Mouse (Mus musculus) right cerebral cortex, adult 18-20 months (tissue): ENCODE data around the gene Polr2e.
"Not testable (repeated sequence)": the region's sequence is repeated elsewhere in the genome, so short reads cannot be mapped to it uniquely, and the experiment has no call there.

Source experiments
- DNase-seq: peaks from one replicate; pipeline ENCODE4 v3.0.0; 2022; ENCODE audit warnings: mixed read lengths

Gene Polr2e

GRCm38 (mm10) chr10:80056976-80057682 lies 17.5 kb upstream of the Polr2e start:
- no peak for DNase-seq

GRCm38 (mm10) chr10:80056506-80056905 lies 16.9 kb upstream of the Polr2e start:
- no peak for DNase-seq

GRCm38 (mm10) chr10:80055891-80056290 lies 16.3 kb upstream of the Polr2e start:
- no peak for DNase-seq

GRCm38 (mm10) chr10:80055364-80055763 lies 15.8 kb upstream of the Polr2e start:
- DNase-seq = no peak

- not testable (repeated sequence) for DNase-seq
These were observed 15.3 kb upstream of the Polr2e start for GRCm38 (mm10) chr10:80054911-80055310.

GRCm38 (mm10) chr10:80053831-80054815 lies 14.5 kb upstream of the Polr2e start:
- peak; percentile 58 for DNase-seq

- DNase-seq = peak; percentile 100
These were observed 13.7 kb upstream of the Polr2e start for GRCm38 (mm10) chr10:80053259-80053780.

- no peak for DNase-seq
These were observed 12.8 kb upstream of the Polr2e start for GRCm38 (mm10) chr10:80052374-80052764.

- DNase-seq = no peak
These were observed 12.2 kb upstream of the Polr2e start for GRCm38 (mm10) chr10:80051618-80052373.

GRCm38 (mm10) chr10:80050885-80051617 lies 11.5 kb upstream of the Polr2e start:
- no peak for DNase-seq

- DNase-seq = no peak
These were observed 10.6 kb upstream of the Polr2e start for GRCm38 (mm10) chr10:80050244-80050643.

- DNase-seq = no peak
These were observed 9.2 kb upstream of the Polr2e start for GRCm38 (mm10) chr10:80048834-80049233.

GRCm38 (mm10) chr10:80048396-80048795 lies 8.8 kb upstream of the Polr2e start:
- DNase-seq = peak; percentile 46

- no peak for DNase-seq
These were observed 7.5 kb upstream of the Polr2e start, which contains the start of gene Gpx4 for GRCm38 (mm10) chr10:80047041-80047565. Gene Gpx4, plus strand, starts transcription at chr10:80047166.

GRCm38 (mm10) chr10:80045766-80046165 lies 6.2 kb upstream of the Polr2e start:
- DNase-seq = no peak

- DNase-seq = not testable (repeated sequence)
These were observed 5.8 kb upstream of the Polr2e start for GRCm38 (mm10) chr10:80045364-80045763.

GRCm38 (mm10) chr10:80044087-80044486 lies 4.5 kb upstream of the Polr2e start:
- no peak for DNase-seq

- DNase-seq = not testable (repeated sequence)
These were observed 1.9 kb upstream of the Polr2e start for GRCm38 (mm10) chr10:80041409-80042060.

GRCm38 (mm10) chr10:80036832-80037231 lies 2.8 kb downstream of the Polr2e start:
- no peak for DNase-seq

- no peak for DNase-seq
These were observed 3.9 kb downstream of the Polr2e start for GRCm38 (mm10) chr10:80035686-80036085.

GRCm38 (mm10) chr10:80035148-80035547 lies 4.4 kb downstream of the Polr2e start:
- DNase-seq = no peak
